Mouse (Mus musculus) lung, postnatal 0 days (tissue): ENCODE measurements at regions not wholly inside any gene's neighbourhood (a gene's known extent, or its start where the extent isn't known, plus 50 kb on each side); places are given as distances from the start of the nearest gene placed in this dataset.
A peak's percentile ranks its signal among the peaks of the same experiment; 100 is the strongest.
"Not testable (repeated sequence)": the region's sequence is repeated elsewhere in the genome, so short reads cannot be mapped to it uniquely, and the experiment has no call there.

Experiments
- ATAC-seq: fragments of 200-750 bp; cut with Nextera tagmentation; 2 replicates; pipeline ENCODE4 v1.8.0; 2017; ENCODE audit warnings: moderate library complexity
- DNase-seq: peaks from one replicate; pipeline ENCODE4 v3.0.0-alpha.2; 2016; ENCODE audit warnings: low spot score
- H3K27ac ChIP-seq: fragments of 300-500 bp; sonication (generic); 2 replicates; pipeline ENCODE4 v1.5.1; 2014; ENCODE audit warnings: antibody characterized with exemption, mild to moderate bottlenecking, low read length, mixed read lengths
- H3K27me3 ChIP-seq: fragments of 300-500 bp; sonication (generic); replicated peaks from 2 replicates; pipeline ENCODE4 v1.6.1; 2014; ENCODE audit warnings: low read length, mixed read lengths; ENCODE audit not compliant: insufficient read depth
- H3K36me3 ChIP-seq: fragments of 300-500 bp; sonication (generic); 2 replicates; pipeline ENCODE4 v1.6.1; 2014; ENCODE audit warnings: low read length, mixed read lengths; ENCODE audit not compliant: insufficient read depth
- H3K4me1 ChIP-seq: fragments of 300-500 bp; sonication (generic); 2 replicates; pipeline ENCODE4 v1.6.1; 2014; ENCODE audit warnings: antibody characterized with exemption, low read depth, low read length, mixed read lengths; ENCODE audit not compliant: insufficient read depth
- H3K4me2 ChIP-seq: fragments of 300-500 bp; sonication (generic); replicated peaks from 2 replicates; pipeline ENCODE4 v1.6.1; 2014; ENCODE audit warnings: low read depth, mild to moderate bottlenecking, low read length, moderate library complexity, mixed read lengths
- H3K4me3 ChIP-seq: fragments of 300-500 bp; sonication (generic); 2 replicates; pipeline ENCODE4 v1.5.1; 2014; ENCODE audit warnings: low read depth, low read length
- H3K9ac ChIP-seq: fragments of 300-500 bp; sonication (generic); replicated peaks from 2 replicates; pipeline ENCODE4 v1.6.1; 2014; ENCODE audit warnings: low read depth, mild to moderate bottlenecking
- H3K9me3 ChIP-seq: fragments of 300-500 bp; sonication (generic); 2 replicates; pipeline ENCODE4 v1.6.1; 2016; ENCODE audit warnings: low read length, mixed read lengths
- CTCF ChIP-seq: IDR thresholded peaks from 2 replicates; pipeline ENCODE4 v1.5.1; 2016; ENCODE audit warnings: antibody characterized with exemption, mild to moderate bottlenecking
- EP300 ChIP-seq: IDR thresholded peaks from 2 replicates; pipeline ENCODE4 v1.6.1; 2016; ENCODE audit warnings: antibody characterized with exemption, mild to moderate bottlenecking, control low read depth
- WGBS: fragments of 180-500 bp; shearing (Covaris S2); extraction: QIAGEN DNeasy Blood & Tissue Kit; methylation state at CpG from one replicate; pipeline ENCODE4 v1.1.7; 2014; 5-methylcytosine and 5-hydroxymethylcytosine counted together

- Histone ChIP-seq H3K9me3 (no peaks in the 10 kb centered on the region), H3K4me1 (no peaks in the 10 kb centered on the region), H3K9ac (no peak overlapping the region), H3K36me3 (no peaks in the 10 kb centered on the region), H3K4me2 (no peak overlapping the region), H3K27ac (no peak overlapping the region), H3K27me3 (no peaks in the 10 kb centered on the region), H3K4me3 (no peak overlapping the region)
- 88% methylated on average over 10 of the region's 10 CpGs for WGBS
- ATAC-seq (no peak), DNase-seq (no peak)
- no peak for TF ChIP-seq EP300
Observed at GRCm38 (mm10) chr9:72183336-72183735, 71.7 kb upstream of the Tcf12 start.

- 0 out of 2 replicates have a peak, but pooled peaks have one; percentile 21 for ATAC-seq
- DNase-seq: peak; percentile 9
- no peak overlapping the region for H3K27ac ChIP-seq
- H3K4me3 ChIP-seq: no peak overlapping the region
- 53% methylated on average over 10 of the region's 10 CpGs for WGBS
- no peaks in the 10 kb centered on the region for H3K36me3 ChIP-seq
- no peaks in the 10 kb centered on the region for H3K9me3 ChIP-seq
- H3K4me1 ChIP-seq: no peaks in the 10 kb centered on the region
- no peak overlapping the region for H3K4me2 ChIP-seq
- no peaks in the 10 kb centered on the region for H3K27me3 ChIP-seq
- TF ChIP-seq CTCF (no peak), EP300 (no peak)
- H3K9ac ChIP-seq: no peak overlapping the region
Observed at GRCm38 (mm10) chr9:72183925-72184324, 72.3 kb upstream of the Tcf12 start.

GRCm38 (mm10) chr9:72189867-72190266, 78.2 kb upstream of the Tcf12 start:
- no peak for TF ChIP-seq EP300
- no peak for TF ChIP-seq CTCF
- no peaks in the 10 kb centered on the region for H3K36me3 ChIP-seq
- ATAC-seq (no peak), DNase-seq (no peak)
- H3K4me1 ChIP-seq: no peaks in the 10 kb centered on the region; the same call in 1 of the 2 replicates
- no peak overlapping the region for H3K4me2 ChIP-seq
- no peak overlapping the region for H3K4me3 ChIP-seq
- WGBS: 69% methylated on average over 7 of the region's 7 CpGs
- no peak overlapping the region for H3K9ac ChIP-seq
- H3K27me3 ChIP-seq: no peaks in the 10 kb centered on the region
- no peak overlapping the region for H3K27ac ChIP-seq
- no peaks in the 10 kb centered on the region for H3K9me3 ChIP-seq

GRCm38 (mm10) chr9:72190631-72191030, 79.0 kb upstream of the Tcf12 start:
- no peak overlapping the region for H3K27ac ChIP-seq
- no peaks in the 10 kb centered on the region; the same call in 1 of the 2 replicates for H3K4me1 ChIP-seq
- no peak overlapping the region for H3K4me2 ChIP-seq
- no peak for ATAC-seq
- no peaks in the 10 kb centered on the region for H3K36me3 ChIP-seq
- H3K9me3 ChIP-seq: no peaks in the 10 kb centered on the region
- TF ChIP-seq EP300 (no peak), CTCF (no peak)
- WGBS: 84% methylated on average over 4 of the region's 4 CpGs
- no peak overlapping the region for H3K9ac ChIP-seq
- no peaks in the 10 kb centered on the region for H3K27me3 ChIP-seq
- no peak for DNase-seq
- no peak overlapping the region for H3K4me3 ChIP-seq

- no peaks in the 10 kb centered on the region; the same call in 1 of the 2 replicates for H3K4me1 ChIP-seq
- no peaks in the 10 kb centered on the region for H3K27me3 ChIP-seq
- WGBS: 79% methylated on average over 8 of the region's 8 CpGs
- no peaks in the 10 kb centered on the region for H3K36me3 ChIP-seq
- no peak for DNase-seq
- no peak overlapping the region for H3K4me3 ChIP-seq
- H3K9me3 ChIP-seq: no peaks in the 10 kb centered on the region
- no peak for ATAC-seq
- H3K4me2 ChIP-seq: no peak overlapping the region
- H3K9ac ChIP-seq: no peak overlapping the region
- TF ChIP-seq CTCF: no peak
- TF ChIP-seq EP300: no peak
- no peak overlapping the region for H3K27ac ChIP-seq
Observed at GRCm38 (mm10) chr9:72191091-72191490, 79.4 kb upstream of the Tcf12 start.

- TF ChIP-seq EP300 (no peak), CTCF (peak; percentile 93)
- H3K9ac ChIP-seq: no peak overlapping the region
- no peaks in the 10 kb centered on the region for H3K9me3 ChIP-seq
- DNase-seq (peak; percentile 78), ATAC-seq (peak; percentile 79)
- no peaks in the 10 kb centered on the region for H3K27me3 ChIP-seq
- no peaks in the 10 kb centered on the region; the same call in 1 of the 2 replicates for H3K4me1 ChIP-seq
- no peak overlapping the region for H3K27ac ChIP-seq
- no peak overlapping the region for H3K4me2 ChIP-seq
- WGBS: 42% methylated on average over 8 of the region's 8 CpGs
- no peak overlapping the region for H3K4me3 ChIP-seq
- H3K36me3 ChIP-seq: no peaks in the 10 kb centered on the region
Observed at GRCm38 (mm10) chr9:72192051-72192952, 80.6 kb upstream of the Tcf12 start.

- not testable (repeated sequence) for H3K9ac ChIP-seq, H3K27ac ChIP-seq, H3K27me3 ChIP-seq, H3K36me3 ChIP-seq, ATAC-seq, DNase-seq, H3K4me3 ChIP-seq, H3K4me2 ChIP-seq, H3K9me3 ChIP-seq, H3K4me1 ChIP-seq
- 88% methylated on average over 1 of the region's 1 CpGs for WGBS
Observed at GRCm38 (mm10) chr9:72192953-72193337, 81.3 kb upstream of the Tcf12 start.
